Mouse (Mus musculus) olfactory bulb, adult 2 months (tissue): ENCODE measurements at regions not wholly inside any gene's neighbourhood (a gene's known extent, or its start where the extent isn't known, plus 50 kb on each side); places are given as distances from the start of the nearest gene placed in this dataset.

Experiments
- H3K27ac ChIP-seq: fragments of 200-500 bp; 2 replicates; pipeline ENCODE4 v1.5.1; 2012; ENCODE audit warnings: low read depth, low read length; ENCODE audit not compliant: insufficient read depth
- H3K4me1 ChIP-seq: fragments of 200-500 bp; 2 replicates; pipeline ENCODE4 v1.6.1; 2012; ENCODE audit warnings: low read length; ENCODE audit not compliant: control insufficient read depth, insufficient read depth
- H3K4me3 ChIP-seq: fragments of 200-500 bp; 2 replicates; pipeline ENCODE4 v1.5.1; 2012; ENCODE audit warnings: mild to moderate bottlenecking, low read depth, low read length, moderate library complexity; ENCODE audit not compliant: insufficient read depth
- CTCF ChIP-seq: fragments of 200-500 bp; IDR thresholded peaks from 2 replicates; pipeline ENCODE4 v1.5.1; 2012; ENCODE audit warnings: low read depth, mild to moderate bottlenecking, low read length, moderate library complexity; ENCODE audit not compliant: insufficient read depth
- POLR2A ChIP-seq: fragments of 200-500 bp; IDR thresholded peaks from 2 replicates; pipeline ENCODE4 v1.6.1; 2012; ENCODE audit warnings: mild to moderate bottlenecking, low read depth, low read length, moderate library complexity; ENCODE audit not compliant: insufficient read depth
- WGBS: fragments of 180-500 bp; shearing (Covaris S2); methylation state at CpG from one replicate; pipeline ENCODE4 v1.1.7; 2018; 5-methylcytosine and 5-hydroxymethylcytosine counted together

GRCm38 (mm10) chr9:111778981-111779380 lies 88.8 kb upstream of the Stac start:
- TF ChIP-seq POLR2A (no peak), CTCF (no peak)
- no peak overlapping the region for H3K27ac ChIP-seq
- WGBS = 65% methylated on average over 3 of the region's 3 CpGs

GRCm38 (mm10) chr9:111777433-111778135 lies 87.4 kb upstream of the Stac start:
- Histone ChIP-seq H3K27ac (no peak overlapping the region), H3K4me1 (no peaks in the 10 kb centered on the region), H3K4me3 (no peak overlapping the region)
- TF ChIP-seq POLR2A (no peak), CTCF (no peak)
- WGBS = 67% methylated on average over 13 of the region's 13 CpGs

More at GRCm38 (mm10) chr9:111778981-111779380, 88.8 kb upstream of the Stac start:
- H3K4me3 ChIP-seq = no peak overlapping the region
- H3K4me1 ChIP-seq = no peaks in the 10 kb centered on the region

- 87% methylated on average over 4 of the region's 4 CpGs for WGBS
- Histone ChIP-seq H3K4me3 (no peak overlapping the region), H3K4me1 (no peaks in the 10 kb centered on the region), H3K27ac (no peak overlapping the region)
- TF ChIP-seq CTCF = no peak
- no peak for TF ChIP-seq POLR2A
These were observed 84.1 kb upstream of the Stac start for GRCm38 (mm10) chr9:111774229-111774628.

GRCm38 (mm10) chr9:111762653-111763468 lies 72.7 kb upstream of the Stac start:
- no peak for TF ChIP-seq POLR2A
- no peak for TF ChIP-seq CTCF
- Histone ChIP-seq H3K27ac (no peak overlapping the region), H3K4me3 (no peak overlapping the region), H3K4me1 (no peaks in the 10 kb centered on the region)
- WGBS = 33% methylated on average over 11 of the region's 11 CpGs

- 46% methylated on average over 10 of the region's 10 CpGs for WGBS
- no peak for TF ChIP-seq POLR2A
- TF ChIP-seq CTCF = no peak
- Histone ChIP-seq H3K4me1 (no peaks in the 10 kb centered on the region), H3K4me3 (no peak overlapping the region), H3K27ac (no peak overlapping the region)
These were observed 65.1 kb upstream of the Stac start for GRCm38 (mm10) chr9:111755235-111755634.

GRCm38 (mm10) chr9:111746151-111746550 lies 56.0 kb upstream of the Stac start:
- no peaks in the 10 kb centered on the region for H3K4me1 ChIP-seq
- no peak overlapping the region for H3K4me3 ChIP-seq
- no peak overlapping the region for H3K27ac ChIP-seq
- WGBS = 73% methylated on average over 6 of the region's 6 CpGs
- TF ChIP-seq POLR2A = no peak
- TF ChIP-seq CTCF = no peak

- H3K4me3 ChIP-seq = no peak overlapping the region
- no peak overlapping the region for H3K27ac ChIP-seq
- TF ChIP-seq CTCF (no peak), POLR2A (no peak)
- 53% methylated on average over 3 of the region's 3 CpGs for WGBS
- no peaks in the 10 kb centered on the region for H3K4me1 ChIP-seq
These were observed 55.1 kb upstream of the Stac start for GRCm38 (mm10) chr9:111745206-111745605.
